Mouse (Mus musculus) limb, embryonic 13.5 days (tissue): ENCODE measurements at regions not wholly inside any gene's neighbourhood (a gene's known extent, or its start where the extent isn't known, plus 50 kb on each side); places are given as distances from the start of the nearest gene placed in this dataset.

ENCODE experiments used
- ATAC-seq: fragments of 200-750 bp; cut with Nextera tagmentation; 2 replicates; pipeline ENCODE4 v1.8.0; 2017; ENCODE audit warnings: low read depth, moderate number of reproducible peaks, moderate TSS enrichment; ENCODE audit not compliant: low FRiP score
- H3K27ac ChIP-seq: fragments of 300-500 bp; sonication (generic); 2 replicates; pipeline ENCODE4 v1.5.1; 2015; ENCODE audit warnings: inconsistent platforms, mild to moderate bottlenecking, moderate library complexity
- H3K27me3 ChIP-seq: fragments of 300-500 bp; sonication (generic); 2 replicates; pipeline ENCODE4 v1.6.1; 2015; ENCODE audit warnings: mild to moderate bottlenecking, inconsistent platforms
- H3K36me3 ChIP-seq: fragments of 300-500 bp; sonication (generic); 2 replicates; pipeline ENCODE4 v1.6.1; 2015; ENCODE audit warnings: inconsistent platforms, mild to moderate bottlenecking, moderate library complexity
- H3K4me1 ChIP-seq: fragments of 300-500 bp; sonication (generic); 2 replicates; pipeline ENCODE4 v1.6.1; 2015; ENCODE audit warnings: inconsistent platforms
- H3K4me2 ChIP-seq: fragments of 300-500 bp; sonication (generic); replicated peaks from 2 replicates; pipeline ENCODE4 v1.6.1; 2015; ENCODE audit warnings: inconsistent platforms, mild to moderate bottlenecking, moderate library complexity
- H3K4me3 ChIP-seq: fragments of 300-500 bp; sonication (generic); 2 replicates; pipeline ENCODE4 v1.5.1; 2015; ENCODE audit warnings: moderate library complexity, mild to moderate bottlenecking, inconsistent platforms
- H3K9ac ChIP-seq: fragments of 300-500 bp; sonication (generic); 2 replicates; pipeline ENCODE4 v1.6.1; 2015; ENCODE audit warnings: mild to moderate bottlenecking, inconsistent platforms
- H3K9me3 ChIP-seq: fragments of 300-500 bp; sonication (generic); 2 replicates; pipeline ENCODE4 v1.6.1; 2016; ENCODE audit warnings: inconsistent platforms
- WGBS: fragments of 180-500 bp; shearing (Covaris S2); methylation state at CpG from one replicate; pipeline ENCODE4 v1.1.7; 2015; 5-methylcytosine and 5-hydroxymethylcytosine counted together

GRCm38 (mm10) chr9:93252146-93252545 lies 710.1 kb downstream of the Plod2 start:
- Histone ChIP-seq H3K9me3 (no peaks in the 10 kb centered on the region), H3K36me3 (no peaks in the 10 kb centered on the region), H3K4me2 (no peak overlapping the region), H3K27me3 (no peaks in the 10 kb centered on the region), H3K9ac (no peak overlapping the region), H3K4me1 (no peaks in the 10 kb centered on the region), H3K27ac (no peak overlapping the region), H3K4me3 (no peak overlapping the region)
- no peak for ATAC-seq
- 86% methylated on average over 3 of the region's 3 CpGs for WGBS

GRCm38 (mm10) chr9:93297332-93297731 lies 755.3 kb downstream of the Plod2 start:
- H3K4me1 ChIP-seq: no peaks in the 10 kb centered on the region

GRCm38 (mm10) chr9:93306753-93307152 lies 764.7 kb downstream of the Plod2 start:
- H3K4me3 ChIP-seq: no peak overlapping the region
- no peaks in the 10 kb centered on the region for H3K9me3 ChIP-seq
- no peak for ATAC-seq
- no peak overlapping the region for H3K27ac ChIP-seq
- H3K4me2 ChIP-seq: no peak overlapping the region
- H3K27me3 ChIP-seq: no peaks in the 10 kb centered on the region
- no peaks in the 10 kb centered on the region for H3K4me1 ChIP-seq
- no peak overlapping the region for H3K9ac ChIP-seq
- 16% methylated on average over 2 of the region's 2 CpGs for WGBS
- H3K36me3 ChIP-seq: no peaks in the 10 kb centered on the region

More at GRCm38 (mm10) chr9:93297332-93297731, 755.3 kb downstream of the Plod2 start:
- no peak for ATAC-seq
- WGBS: 76% methylated on average over 2 of the region's 2 CpGs
- Histone ChIP-seq H3K9me3 (no peaks in the 10 kb centered on the region), H3K27ac (no peak overlapping the region), H3K4me2 (no peak overlapping the region), H3K27me3 (no peaks in the 10 kb centered on the region), H3K4me3 (no peak overlapping the region), H3K9ac (no peak overlapping the region), H3K36me3 (no peaks in the 10 kb centered on the region)

GRCm38 (mm10) chr9:93328997-93329682 lies 787.1 kb downstream of the Plod2 start:
- ATAC-seq: no peak
- WGBS: 45% methylated on average over 2 of the region's 2 CpGs
- no peak overlapping the region for H3K27ac ChIP-seq
- no peaks in the 10 kb centered on the region for H3K27me3 ChIP-seq
- no peak overlapping the region for H3K4me2 ChIP-seq
- no peaks in the 10 kb centered on the region for H3K36me3 ChIP-seq
- H3K9me3 ChIP-seq: no peaks in the 10 kb centered on the region
- H3K4me1 ChIP-seq: no peaks in the 10 kb centered on the region
- no peak overlapping the region for H3K9ac ChIP-seq
- H3K4me3 ChIP-seq: no peak overlapping the region
